Mouse (Mus musculus) 3T3-L1 (cell line): ENCODE results near the gene Cmtm3.

Source experiments
- DNase-seq: peaks from one replicate; pipeline ENCODE4 v3.0.0-alpha.2; 2015; ENCODE audit warnings: low read depth, low spot score

The Cmtm3 gene

GRCm38 (mm10) chr8:104341678-104342077, 2.5 kb downstream of the Cmtm3 start:
- no peak for DNase-seq

GRCm38 (mm10) chr8:104342426-104342825, 3.2 kb downstream of the Cmtm3 start:
- DNase-seq, result peak; percentile 21

- peak; percentile 95 for DNase-seq
These were observed 4.7 kb downstream of the Cmtm3 start for GRCm38 (mm10) chr8:104343957-104344356.

- no peak for DNase-seq
These were observed 5.4 kb downstream of the Cmtm3 start for GRCm38 (mm10) chr8:104344622-104345021.

- no peak for DNase-seq
These were observed 7.5 kb downstream of the Cmtm3 start for GRCm38 (mm10) chr8:104346706-104347105.

- no peak for DNase-seq
These were observed 9.8 kb downstream of the Cmtm3 start for GRCm38 (mm10) chr8:104348971-104349370.

- DNase-seq, result no peak
These were observed 10.8 kb downstream of the Cmtm3 start for GRCm38 (mm10) chr8:104350047-104350446.

GRCm38 (mm10) chr8:104353186-104353585, 14.0 kb downstream of the Cmtm3 start:
- no peak for DNase-seq

- DNase-seq, result no peak
These were observed 15.3 kb downstream of the Cmtm3 start for GRCm38 (mm10) chr8:104354504-104354903.

- no peak for DNase-seq
These were observed 19.4 kb downstream of the Cmtm3 start for GRCm38 (mm10) chr8:104358637-104359036.

- no peak for DNase-seq
These were observed 20.7 kb downstream of the Cmtm3 start for GRCm38 (mm10) chr8:104359778-104360456.

GRCm38 (mm10) chr8:104365695-104366094, 26.5 kb downstream of the Cmtm3 start:
- DNase-seq, result no peak

GRCm38 (mm10) chr8:104367398-104367797, 28.2 kb downstream of the Cmtm3 start:
- no peak for DNase-seq

- DNase-seq, result no peak
These were observed 30.4 kb downstream of the Cmtm3 start for GRCm38 (mm10) chr8:104369591-104369990.

- peak; percentile 37 for DNase-seq
These were observed 30.9 kb downstream of the Cmtm3 start for GRCm38 (mm10) chr8:104370071-104370470.

- DNase-seq, result no peak
These were observed 31.9 kb downstream of the Cmtm3 start for GRCm38 (mm10) chr8:104371121-104371520.

- DNase-seq, result no peak
These were observed 34.6 kb downstream of the Cmtm3 start for GRCm38 (mm10) chr8:104373779-104374178.

GRCm38 (mm10) chr8:104374269-104374668, 35.1 kb downstream of the Cmtm3 start:
- no peak for DNase-seq

GRCm38 (mm10) chr8:104374864-104375846, 35.9 kb downstream of the Cmtm3 start:
- DNase-seq, result no peak

GRCm38 (mm10) chr8:104375959-104376358, 36.7 kb downstream of the Cmtm3 start:
- no peak for DNase-seq

GRCm38 (mm10) chr8:104376669-104377068, 37.5 kb downstream of the Cmtm3 start:
- DNase-seq, result no peak

- DNase-seq, result no peak
These were observed 40.2 kb downstream of the Cmtm3 start for GRCm38 (mm10) chr8:104379301-104379836.
